ENCODE assay signal across 8 mouse cellular contexts in the genomic region with DNA sequence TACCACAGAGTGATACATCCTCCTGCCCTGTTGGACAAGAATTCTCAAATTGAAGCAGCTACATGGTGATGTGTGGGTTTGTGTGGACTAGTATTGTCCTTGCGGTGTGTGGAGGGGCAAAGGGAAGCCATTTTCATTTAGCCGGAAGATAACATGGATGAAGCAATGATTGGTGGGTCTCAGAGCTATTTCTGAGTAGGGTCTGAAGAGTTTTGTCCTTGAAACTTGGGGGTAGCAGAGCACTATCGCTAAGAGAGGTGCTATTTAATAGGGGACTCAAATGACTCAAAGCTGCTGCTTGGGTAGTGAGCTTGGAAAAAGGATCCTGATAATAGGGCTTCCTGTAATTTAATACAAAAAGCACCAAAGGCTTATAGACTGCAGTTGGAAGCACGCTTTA. TPM values are rescaled to one million over a fixed set of nuclear protein-coding genes. Genes with fewer than 3 reads are reported as not detected.
DNase-seq lines count a peak whose midpoint lies in the region; ATAC-seq and TF ChIP-seq lines count a peak whose summit lies in the region.

No protein-coding gene starts in this region.

- no peaks in the 10 kb centered on the region; the same call in none of the 2 replicates for H3K4me1 ChIP-seq in heart, adult 2 months (ENCODE audit: control insufficient read depth, insufficient read depth, low read length)
- peaks cover 13% of the 10 kb centered on the region for H3K4me1 ChIP-seq in testis, adult 2 months (ENCODE audit: control insufficient read depth, insufficient read depth, low read length)
- peaks cover 46% of the 10 kb centered on the region for H3K4me1 ChIP-seq in liver, embryonic 15.5 days (replicated peaks)

- no peaks in the 10 kb centered on the region for H3K9me3 ChIP-seq in liver, embryonic 15.5 days (replicated peaks)

- intact Hi-C loops in heart, adult 2 months (cut with DNase I) = loop anchor here (2.0 to 5.0 kb wide), 3 partner anchors 21 to 274 kb away; no protein-coding TSS in a partner anchor

- peak overlapping the region; percentile 89 for H3K4me2 ChIP-seq in liver, embryonic 15.5 days

- TF ChIP-seq EP300 in heart, adult 2 months (IDR thresholded peaks at IDR 0.05; ENCODE audit: insufficient read depth, low read depth, low read length) = no peak

- H3K27me3 ChIP-seq in heart, adult 2 months (ENCODE audit: control insufficient read depth, insufficient read depth, low read length) = no peaks in the 10 kb centered on the region
- H3K27me3 ChIP-seq in testis, adult 2 months (ENCODE audit: control insufficient read depth, insufficient read depth, low read length) = no peaks in the 10 kb centered on the region
- no peaks in the 10 kb centered on the region for H3K27me3 ChIP-seq in liver, embryonic 15.5 days

- no peak for TF ChIP-seq CTCF in heart, adult 2 months (IDR thresholded peaks at IDR 0.05)
- TF ChIP-seq CTCF in testis, adult 2 months (IDR thresholded peaks at IDR 0.05; ENCODE audit: control insufficient read depth, insufficient read depth, insufficient replicate concordance, low read depth, low read length) = no peak

- TF ChIP-seq POLR2A in heart, adult 2 months (IDR thresholded peaks at IDR 0.05; ENCODE audit: insufficient read depth, low read depth, low read length) = no peak
- TF ChIP-seq POLR2A in testis, adult 2 months (IDR thresholded peaks at IDR 0.05; ENCODE audit: control insufficient read depth, low read depth, low read length) = no peak

- H3K9ac ChIP-seq in heart, adult 2 months (ENCODE audit: low read depth, low read length) = no peak overlapping the region
- no peak overlapping the region for H3K9ac ChIP-seq in liver, embryonic 15.5 days

- H3K79me2 ChIP-seq in heart, adult 2 months (replicated peaks; ENCODE audit: control insufficient read depth, insufficient read depth, low read length) = peaks cover 3% of the 10 kb centered on the region; the same call in 1 of the 2 replicates

- peak overlapping the region; percentile 26; the same call in 1 of the 2 replicates for H3K27ac ChIP-seq in heart, adult 2 months
- H3K27ac ChIP-seq in testis, adult 2 months (ENCODE audit: control insufficient read depth, insufficient read depth, low read depth, low read length) = peak overlapping the region; percentile 46; the same call in 1 of the 2 replicates
- no peak overlapping the region; the same call in 1 of the 2 replicates for H3K27ac ChIP-seq in liver, embryonic 15.5 days (replicated peaks)

- 80% methylated on average over 4 of the region's 4 CpGs for WGBS in heart, adult 2 months
- 72% methylated on average over 4 of the region's 4 CpGs for WGBS in liver, embryonic 15.5 days (ENCODE audit: insufficient replicate concordance)

- peak overlapping the region; percentile 82 for H3K4me3 ChIP-seq in heart, adult 2 months
- H3K4me3 ChIP-seq in testis, adult 2 months (ENCODE audit: control insufficient read depth, low read depth, low read length) = no peak overlapping the region
- H3K4me3 ChIP-seq in liver, embryonic 15.5 days (replicated peaks) = peak overlapping the region; percentile 85

- no peaks in the 10 kb centered on the region for H3K36me3 ChIP-seq in heart, adult 2 months (ENCODE audit: control insufficient read depth, insufficient read depth, low read length)
- no peaks in the 10 kb centered on the region for H3K36me3 ChIP-seq in testis, adult 2 months (ENCODE audit: control insufficient read depth, insufficient read depth, low read length)
- peaks cover 24% of the 10 kb centered on the region for H3K36me3 ChIP-seq in liver, embryonic 15.5 days (replicated peaks)

- no peak for DNase-seq in heart, adult 2 months
- DNase-seq in heart, adult 9 months (ENCODE audit: low spot score in 2 of 2) = no peak
- DNase-seq in testis, postnatal 14 days (ENCODE audit: low spot score) = no peak
- no peak for DNase-seq in frontal cortex, postnatal 25 days (ENCODE audit: low spot score in 2 of 2)
- DNase-seq in frontal cortex, postnatal 10 days (ENCODE audit: low spot score in 2 of 2) = no peak
- DNase-seq in kidney, adult 9 months = no peak

- no peak for ATAC-seq in liver, embryonic 15.5 days (ENCODE audit: insufficient read depth)

RNA-seq across cellular contexts. Expression of a gene that starts 0.7 kb away (rescaled TPM):
- 10 to 100 TPM; 53.5 to 54.2 TPM for total RNA-seq in heart, adult 2 months (2021)
- polyA plus RNA-seq in heart, adult 2 months (2012; rRNA removed) = 39.2 and 46.2 TPM in 2 replicates
- polyA plus RNA-seq in testis, adult 2 months (2012; rRNA removed) = 16.9 and 17.1 TPM in 2 replicates
- polyA plus RNA-seq in liver, embryonic 15.5 days (2015; fragmentation: Nextera tagmentation; extraction: Ambion mirVana) = 21.3 and 29.4 TPM in 2 replicates

RNA-seq across cellular contexts. Expression of a gene that starts 25.0 kb away (rescaled TPM):
- total RNA-seq in heart, adult 2 months (2021) = 1 to 10 TPM; 2.4 to 3.6 TPM
- 2.3 and 2.7 TPM in 2 replicates for polyA plus RNA-seq in heart, adult 2 months (2012; rRNA removed)
- polyA plus RNA-seq in testis, adult 2 months (2012; rRNA removed) = 1.5 TPM in 2 replicates
- 28.6 and 33.4 TPM in 2 replicates for polyA plus RNA-seq in liver, embryonic 15.5 days (2015; fragmentation: Nextera tagmentation; extraction: Ambion mirVana)

RNA-seq across cellular contexts. Expression of a gene that starts 25.2 kb away (rescaled TPM):
- 10 to 100 TPM; 36.1 to 43.4 TPM for total RNA-seq in heart, adult 2 months (2021)
- 38.3 and 57.0 TPM in 2 replicates for polyA plus RNA-seq in heart, adult 2 months (2012; rRNA removed)
- polyA plus RNA-seq in testis, adult 2 months (2012; rRNA removed) = 214 and 266 TPM in 2 replicates
- polyA plus RNA-seq in liver, embryonic 15.5 days (2015; fragmentation: Nextera tagmentation; extraction: Ambion mirVana) = 22.9 and 25.4 TPM in 2 replicates
